Mouse (Mus musculus): ENCODE measurements at regions not wholly inside any gene's neighbourhood (a gene's known extent, or its start where the extent isn't known, plus 50 kb on each side); places are given as distances from the start of the nearest gene placed in this dataset.

- no peak for DNase-seq
Measured at GRCm38 (mm10) chr13:26594313-26594712, 175.7 kb downstream of the Hdgfl1 start.

GRCm38 (mm10) chr13:26593750-26594149, 176.2 kb downstream of the Hdgfl1 start:
- no peak for DNase-seq

GRCm38 (mm10) chr13:26575890-26576543, 193.9 kb downstream of the Hdgfl1 start:
- peak in 1 of 2 experiments; percentile 2 for DNase-seq

DNA sequence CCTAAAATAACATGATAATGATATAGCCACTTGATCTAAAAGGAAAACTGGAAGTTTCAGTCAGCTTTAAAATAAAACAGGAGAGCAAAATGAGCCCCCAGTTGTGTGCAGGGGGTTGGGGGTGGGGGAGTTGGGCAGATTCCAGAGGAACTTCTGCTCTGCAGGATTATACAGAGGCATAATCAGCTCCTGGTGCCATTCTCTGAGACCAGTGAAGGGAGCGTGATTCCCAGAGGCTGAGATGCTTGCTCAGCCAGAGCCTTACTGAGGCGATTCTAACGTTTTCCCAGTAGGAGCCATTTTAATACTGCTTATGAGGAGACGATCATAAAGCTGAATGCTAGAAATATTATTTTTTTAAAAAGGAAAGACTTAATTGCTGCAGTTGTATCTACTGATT, 200.5 kb downstream of the Hdgfl1 start:
- DNase-seq, result no peak

- no peak for DNase-seq
Measured at GRCm38 (mm10) chr13:26564941-26565862, 204.8 kb downstream of the Hdgfl1 start.

DNA sequence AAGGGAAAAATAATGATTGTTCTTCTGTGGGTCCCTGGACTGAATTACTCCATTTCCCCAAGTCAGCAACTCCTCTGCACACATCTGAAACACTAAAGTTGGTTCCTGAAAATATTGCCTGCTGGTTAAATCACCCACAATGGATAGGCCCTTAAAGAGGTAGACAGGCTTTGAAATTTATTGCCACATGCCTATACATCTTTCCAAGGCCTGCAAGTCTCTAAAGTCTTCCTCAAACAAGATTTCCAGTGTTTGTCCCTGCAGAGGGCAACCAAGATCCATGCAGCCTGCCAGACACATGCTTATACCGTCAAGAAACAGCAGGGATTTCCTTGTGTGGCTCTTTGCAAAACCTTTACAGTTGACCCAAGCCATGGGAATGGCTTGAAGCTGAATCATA, 211.6 kb downstream of the Hdgfl1 start:
- no peak for DNase-seq

DNA sequence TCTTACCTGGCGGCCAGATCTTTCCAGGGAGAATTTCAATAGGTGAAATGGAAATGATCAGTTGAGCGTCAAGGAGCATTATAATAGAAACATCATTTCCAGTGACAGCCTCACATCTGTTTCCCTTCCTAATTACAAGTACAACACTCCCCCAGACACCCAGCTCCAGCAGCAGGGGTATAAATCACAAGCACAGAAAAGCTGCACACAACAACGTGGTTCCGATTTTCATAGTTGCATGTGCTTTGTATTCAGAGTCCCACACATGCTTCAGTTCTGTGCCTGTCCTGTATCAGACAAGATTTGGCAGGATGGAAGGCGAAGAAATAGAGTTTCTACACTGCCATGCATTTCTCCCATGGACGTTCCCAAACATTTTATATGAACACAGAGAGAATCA, 215.7 kb downstream of the Hdgfl1 start:
- DNase-seq, result no peak

DNA sequence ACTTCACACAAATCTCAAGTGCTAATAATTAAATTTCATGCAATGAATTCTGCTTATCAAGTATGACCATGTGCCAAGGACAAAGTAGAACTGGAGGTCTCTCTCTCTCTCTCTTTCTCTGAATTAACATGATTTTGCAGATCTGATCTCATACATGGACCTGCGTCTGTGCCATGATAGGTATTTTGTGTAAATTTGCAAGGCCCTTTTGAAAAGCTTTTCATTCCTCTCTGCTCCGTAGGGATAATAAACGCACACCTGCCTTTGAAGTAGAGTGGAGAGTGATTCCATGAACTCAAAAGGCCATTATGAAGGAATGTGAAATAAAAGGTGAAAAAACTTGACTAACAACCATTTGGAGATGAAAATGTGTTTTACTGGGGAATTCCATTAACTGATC, 217.8 kb downstream of the Hdgfl1 start:
- no peak for DNase-seq

DNA sequence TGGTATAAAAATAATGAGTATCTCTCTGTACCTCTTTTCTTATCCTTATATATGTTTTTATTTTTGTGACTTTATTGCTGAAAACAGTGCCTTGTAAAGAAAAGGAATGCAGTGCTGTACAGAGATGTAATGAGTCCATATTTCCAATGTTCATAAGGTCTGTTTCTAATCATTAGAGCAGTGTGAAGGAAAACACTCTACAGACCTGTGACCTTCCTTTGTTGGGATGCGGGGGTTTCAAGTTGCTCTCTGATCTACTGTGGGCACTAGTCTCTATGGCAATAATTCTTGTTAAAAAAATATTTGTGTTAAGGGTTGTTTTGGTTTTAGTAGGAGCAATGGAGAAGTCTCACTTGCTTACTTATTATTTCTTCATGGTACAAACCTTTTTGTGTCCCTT, 231.0 kb downstream of the Hdgfl1 start:
- DNase-seq, result no peak

DNA sequence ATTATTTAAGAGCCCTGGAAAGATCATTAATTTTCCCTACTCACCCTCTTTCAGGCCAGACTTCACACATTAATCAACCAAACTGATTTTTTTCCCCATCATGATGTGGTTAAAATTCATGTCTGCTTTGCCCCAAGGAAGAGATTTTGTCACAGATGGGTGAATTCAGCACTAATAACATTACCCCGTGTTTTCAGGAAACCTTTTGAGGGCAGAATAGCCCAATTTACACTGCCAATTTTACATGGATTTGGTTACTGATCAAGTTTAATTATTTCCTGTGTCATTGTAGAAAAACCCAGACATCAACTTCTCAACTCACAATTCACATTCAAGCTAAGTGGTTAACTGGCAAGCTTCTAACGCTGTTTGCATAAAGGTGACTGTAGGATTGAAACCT, 233.4 kb downstream of the Hdgfl1 start:
- no peak for DNase-seq

DNA sequence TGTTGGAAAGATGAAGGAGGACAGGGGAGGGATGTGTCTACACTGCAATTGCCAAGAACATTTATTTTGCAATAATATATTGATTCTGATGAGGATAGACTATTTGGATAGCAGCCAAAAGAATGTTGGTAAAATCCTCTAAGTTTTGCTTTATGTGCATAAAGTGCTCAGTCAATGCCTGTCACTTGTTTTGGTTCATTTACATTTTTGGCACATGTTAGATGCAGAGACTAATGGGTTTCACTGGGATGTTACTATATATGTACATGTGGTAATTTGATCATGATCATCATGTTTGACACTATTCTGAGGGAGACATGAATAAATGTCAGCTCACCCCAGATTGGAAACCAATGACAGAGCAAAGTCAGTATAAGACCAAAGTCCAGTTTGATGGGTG, 237.2 kb downstream of the Hdgfl1 start:
- DNase-seq, result no peak

DNA sequence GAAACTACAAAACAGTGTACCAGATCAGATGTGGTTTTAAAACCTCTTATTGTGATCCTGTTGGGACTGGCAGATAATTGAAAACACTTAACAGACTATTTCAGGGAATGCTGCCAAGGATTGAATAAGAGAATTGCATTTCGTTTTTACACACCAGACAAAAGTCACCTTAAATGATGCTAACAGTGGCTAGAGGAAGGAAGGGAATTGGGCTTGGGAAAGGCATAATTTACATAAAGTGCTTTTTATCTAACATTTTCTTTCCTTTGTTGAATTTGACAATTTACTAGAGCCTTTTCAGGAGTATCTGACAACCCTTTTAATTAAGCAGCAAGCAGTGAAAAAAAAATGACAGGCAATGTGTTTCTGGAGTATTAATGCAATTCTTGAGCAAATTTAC, 250.9 kb downstream of the Hdgfl1 start:
- no peak for DNase-seq

- no peak for DNase-seq
Measured at GRCm38 (mm10) chr13:26518425-26518824, 251.5 kb downstream of the Hdgfl1 start.

- no peak for DNase-seq
Measured at GRCm38 (mm10) chr13:26517646-26518045, 252.3 kb downstream of the Hdgfl1 start.

- no peak for DNase-seq
Measured at GRCm38 (mm10) chr13:26510448-26510847, 259.5 kb downstream of the Hdgfl1 start.

DNA sequence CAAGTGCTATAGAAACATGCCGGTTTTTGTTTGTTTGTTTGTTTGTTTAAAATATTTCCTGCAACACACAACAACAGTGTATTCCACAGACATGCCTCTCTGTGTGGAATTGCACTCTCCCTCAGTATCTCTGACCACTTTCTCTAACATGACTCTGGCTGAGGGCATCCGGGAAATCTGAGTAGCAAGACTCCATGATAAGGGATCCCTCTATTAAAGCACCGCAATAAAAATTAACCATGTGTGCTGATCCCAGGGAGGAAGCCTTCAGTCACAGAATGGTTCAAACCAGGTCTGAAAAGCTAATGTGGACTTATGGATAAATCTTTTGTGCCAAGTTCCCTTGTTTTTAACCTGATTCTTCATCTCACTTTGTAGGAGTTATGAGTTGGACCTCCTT, 260.1 kb downstream of the Hdgfl1 start:
- DNase-seq, result no peak

- DNase-seq, result no peak
Measured at GRCm38 (mm10) chr13:26503744-26504143, 266.2 kb downstream of the Hdgfl1 start.

DNA sequence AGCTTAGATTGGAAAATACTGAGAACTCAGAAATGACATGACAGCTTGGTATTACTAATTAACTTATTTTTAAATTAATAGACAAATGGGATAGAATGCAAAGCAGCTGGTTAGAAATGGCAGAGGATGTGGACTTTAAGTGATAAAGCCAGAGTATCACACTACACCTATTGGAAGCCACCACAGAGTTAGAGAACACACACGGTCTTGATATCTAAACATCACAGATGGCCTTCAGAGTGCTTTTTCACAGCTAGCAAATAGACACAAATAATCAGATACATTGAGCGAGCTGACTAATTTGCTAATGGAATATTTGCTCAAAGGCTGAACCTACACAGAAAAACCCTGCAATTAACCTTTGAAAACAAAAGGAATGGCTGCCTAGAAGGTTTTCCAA, 272.9 kb downstream of the Hdgfl1 start:
- DNase-seq, result no peak

DNA sequence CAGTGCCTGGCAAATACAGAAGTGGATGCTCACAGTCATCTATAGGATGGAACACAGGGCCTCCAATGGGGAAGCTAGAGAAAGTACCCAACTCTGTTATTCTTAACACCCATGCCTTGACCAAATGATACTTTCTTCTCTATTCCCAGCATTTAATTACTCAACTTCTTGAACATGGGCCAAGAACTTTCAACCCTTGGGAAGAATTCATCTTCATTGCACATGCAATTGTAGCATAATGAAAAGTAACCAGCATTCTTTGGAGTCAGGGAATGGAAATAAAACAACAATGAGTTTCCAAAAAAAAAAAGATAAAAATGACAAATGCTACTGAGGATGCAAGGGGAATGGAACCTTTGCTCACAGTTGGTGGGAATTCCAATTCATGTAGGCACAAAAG, 274.1 kb downstream of the Hdgfl1 start:
- DNase-seq, result no peak

DNA sequence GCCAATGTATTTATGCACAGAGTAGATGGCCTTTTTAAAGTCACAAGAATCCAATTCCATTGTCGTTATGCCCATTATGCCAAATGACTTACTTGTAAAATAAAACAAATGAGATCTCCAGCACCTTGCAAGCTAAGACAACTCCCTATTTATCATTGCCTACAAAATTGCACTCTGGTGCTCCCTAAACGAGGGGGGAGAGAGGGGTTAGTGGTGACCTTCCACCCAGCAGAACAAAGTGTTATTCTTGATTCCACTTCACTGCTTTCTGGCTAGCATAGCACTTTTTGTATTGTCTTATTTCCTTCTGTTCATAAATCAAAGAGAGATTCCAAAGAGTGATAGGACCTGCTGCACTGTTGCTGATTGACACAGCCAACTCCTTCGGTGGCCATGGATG, 300.6 kb downstream of the Hdgfl1 start:
- no peak for DNase-seq

DNA sequence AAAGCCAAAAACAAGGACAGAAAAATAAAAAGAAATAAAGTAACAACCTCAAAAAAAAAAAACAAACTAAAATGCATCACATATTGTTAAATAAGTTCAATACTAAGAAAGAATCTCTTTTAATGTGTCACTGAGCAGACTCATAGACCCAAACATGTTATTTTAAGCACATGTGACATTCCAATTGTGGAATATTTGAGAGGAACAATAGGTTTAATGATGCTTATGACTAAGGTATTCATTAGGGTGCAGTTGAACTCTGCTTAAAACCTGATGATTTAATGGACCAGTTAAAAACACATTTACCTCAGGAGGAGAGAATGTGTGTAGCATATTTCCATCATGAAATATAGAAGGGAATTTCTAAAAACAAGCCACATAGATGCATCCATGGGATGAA, 302.4 kb downstream of the Hdgfl1 start:
- DNase-seq, result no peak

DNA sequence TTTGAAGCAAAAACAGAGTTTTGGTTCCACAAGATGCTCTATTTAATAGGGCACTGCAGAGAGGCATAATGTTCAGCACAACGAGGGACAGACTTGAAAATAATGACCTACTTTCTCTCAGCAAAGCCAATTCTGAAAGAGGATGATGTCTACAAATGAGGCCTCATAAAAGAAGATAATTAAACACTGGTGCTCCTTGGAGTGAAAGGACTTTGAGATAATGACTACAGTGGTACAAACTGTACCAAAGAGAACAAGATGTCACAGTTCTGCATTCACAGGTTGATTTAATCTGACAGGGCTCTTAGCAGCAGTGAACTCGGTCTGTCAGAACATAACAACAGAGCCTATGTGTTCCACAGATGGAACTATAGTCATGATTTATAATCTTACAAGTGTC, 305.4 kb downstream of the Hdgfl1 start:
- no peak for DNase-seq

GRCm38 (mm10) chr13:26464096-26464495, 305.9 kb downstream of the Hdgfl1 start:
- DNase-seq, result peak; percentile 3 to 31

- no peak for DNase-seq
Measured at GRCm38 (mm10) chr13:26457487-26458253, 312.3 kb downstream of the Hdgfl1 start.
